Mouse (Mus musculus) frontal cortex, postnatal 14 days (tissue): ENCODE data around the gene Mrps2.

Experiments used
- DNase-seq, 2 experiments: peaks; one replicate each; pipeline ENCODE4 v3.0.0; 2022; ENCODE audit warnings: low spot score in 2 of 2

Mrps2 gene

DNA sequence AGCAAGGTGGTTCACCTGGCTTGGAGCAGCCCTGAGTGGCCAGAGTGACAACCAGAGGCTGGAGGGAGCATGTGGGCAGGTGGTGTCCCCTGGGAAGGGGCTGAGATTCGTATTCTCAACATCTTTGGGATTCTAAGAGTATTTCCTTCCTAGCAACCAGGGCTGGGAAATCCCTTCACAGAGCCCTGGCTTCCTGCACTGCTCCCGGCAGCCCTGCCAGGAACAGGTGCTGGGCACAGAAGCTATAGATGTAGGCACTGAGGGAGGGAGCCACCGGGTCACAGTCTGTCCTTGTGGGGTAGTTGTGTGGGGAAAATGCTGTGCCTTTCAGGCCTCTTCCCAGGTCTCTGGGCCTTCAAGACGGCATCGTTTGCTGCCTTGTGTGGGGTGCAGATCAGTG lies 52.7 kb downstream of the Mrps2 start:
- peak in 1 of 2 experiments; percentile 5 for DNase-seq
